ENCODE assay signal across 9 mouse cellular contexts in genomic region chr16:45844875-45845274, GRCm38 (mm10).
DNase-seq lines count a peak whose midpoint lies in the region; ATAC-seq lines count a peak whose summit lies in the region.
"Had no signal": no experiment of that assay in that cellular context is flagged by ENCODE, and none has a peak within 500 bp of the region (broad histone marks: within the 10 kb centered on the region; RNA-seq: fewer than 3 reads in every experiment).

No protein-coding gene starts in this region.

- intact Hi-C loops in heart, postnatal 10 days (cut with DNase I): loop anchor here (1.0 to 5.0 kb wide), 5 partner anchors 26 to 652 kb away; partner anchors contain the start of gene Nectin3

- H3K4me1 ChIP-seq in heart, embryonic 10.5 days: peaks cover 17% of the 10 kb centered on the region
- peaks cover 25% of the 10 kb centered on the region for H3K4me1 ChIP-seq in embryonic facial prominence, embryonic 13.5 days
- peaks cover 11% of the 10 kb centered on the region; the same call in 1 of the 2 replicates for H3K4me1 ChIP-seq in kidney, embryonic 14.5 days (ENCODE audit: control insufficient read depth, insufficient read depth, low read length)
- H3K4me1 ChIP-seq in midbrain, embryonic 14.5 days (ENCODE audit: control insufficient read depth, insufficient read depth, low read length): peaks cover 4% of the 10 kb centered on the region; the same call in 1 of the 2 replicates

- H3K36me3 ChIP-seq in heart, embryonic 10.5 days: no peaks in the 10 kb centered on the region
- H3K36me3 ChIP-seq in embryonic facial prominence, embryonic 13.5 days: no peaks in the 10 kb centered on the region
- no peaks in the 10 kb centered on the region for H3K36me3 ChIP-seq in kidney, embryonic 14.5 days (ENCODE audit: control insufficient read depth, insufficient read depth, low read length)
- no peaks in the 10 kb centered on the region for H3K36me3 ChIP-seq in midbrain, embryonic 14.5 days (ENCODE audit: control insufficient read depth, insufficient read depth, low read length)

- peak overlapping the region; percentile 93; the same call in 1 of the 2 replicates for H3K27ac ChIP-seq in heart, embryonic 10.5 days
- H3K27ac ChIP-seq in embryonic facial prominence, embryonic 13.5 days: peak overlapping the region; percentile 87
- peak overlapping the region; percentile 42; the same call in 1 of the 2 replicates for H3K27ac ChIP-seq in kidney, embryonic 14.5 days (ENCODE audit: low read depth, low read length)
- H3K27ac ChIP-seq in midbrain, embryonic 14.5 days (replicated peaks; ENCODE audit: low read depth, low read length): no peak overlapping the region

- ATAC-seq in embryonic facial prominence, embryonic 13.5 days (ENCODE audit: insufficient number of reproducible peaks, insufficient read depth, low FRiP score, low TSS enrichment, low read depth): no peak
- ATAC-seq in kidney, embryonic 14.5 days (ENCODE audit: low FRiP score, low TSS enrichment): no peak
- ATAC-seq in midbrain, embryonic 14.5 days (ENCODE audit: low FRiP score, low TSS enrichment): no peak

- peak overlapping the region; percentile 91 for H3K9ac ChIP-seq in embryonic facial prominence, embryonic 13.5 days
- peak overlapping the region; percentile 68 for H3K9ac ChIP-seq in kidney, embryonic 14.5 days (ENCODE audit: low read depth, low read length)
- H3K9ac ChIP-seq in midbrain, embryonic 14.5 days (replicated peaks; ENCODE audit: low read length): no peak overlapping the region; the same call in 1 of the 2 replicates

- peak overlapping the region; percentile 82 for H3K4me2 ChIP-seq in embryonic facial prominence, embryonic 13.5 days
- peak overlapping the region; percentile 57 for H3K4me2 ChIP-seq in kidney, embryonic 14.5 days (replicated peaks; ENCODE audit: low read depth, low read length)
- peak overlapping the region; percentile 98 for H3K4me2 ChIP-seq in midbrain, embryonic 14.5 days (ENCODE audit: low read length)

- no peaks in the 10 kb centered on the region for H3K27me3 ChIP-seq in heart, embryonic 10.5 days (ENCODE audit: insufficient read depth, poor library complexity, severe bottlenecking)
- H3K27me3 ChIP-seq in embryonic facial prominence, embryonic 13.5 days: no peaks in the 10 kb centered on the region
- H3K27me3 ChIP-seq in kidney, embryonic 14.5 days (ENCODE audit: control insufficient read depth, insufficient read depth, low read length): no peaks in the 10 kb centered on the region
- H3K27me3 ChIP-seq in midbrain, embryonic 14.5 days (ENCODE audit: control insufficient read depth, insufficient read depth, low read length): no peaks in the 10 kb centered on the region
- H3K27me3 ChIP-seq: CH12.LX had no signal

- 15% methylated on average over 10 of the region's 10 CpGs for WGBS in heart, embryonic 10.5 days
- WGBS in embryonic facial prominence, embryonic 13.5 days: 8% methylated on average over 10 of the region's 10 CpGs
- WGBS in kidney, embryonic 14.5 days: 14% methylated on average over 10 of the region's 10 CpGs
- WGBS in midbrain, embryonic 14.5 days: 13% methylated on average over 10 of the region's 10 CpGs

- DNase-seq in heart, embryonic 10.5 days (ENCODE audit: low spot score): no peak
- DNase-seq in heart, postnatal 10 days: no peak
- DNase-seq in midbrain, embryonic 14.5 days: peak; percentile 24
- no peak for DNase-seq in spleen, adult 12 weeks (ENCODE audit: low spot score)
- no peak for DNase-seq in spleen, postnatal 14 days (ENCODE audit: low spot score in 2 of 2)
- DNase-seq in cerebellum, adult 18-20 months: no peak

- H3K4me3 ChIP-seq in heart, embryonic 10.5 days: peak overlapping the region; percentile 74
- peak overlapping the region; percentile 76 for H3K4me3 ChIP-seq in embryonic facial prominence, embryonic 13.5 days
- peak overlapping the region; percentile 56 for H3K4me3 ChIP-seq in kidney, embryonic 14.5 days (ENCODE audit: low read length)
- peak overlapping the region; percentile 62 for H3K4me3 ChIP-seq in midbrain, embryonic 14.5 days (replicated peaks; ENCODE audit: low read depth, low read length)

- no peaks in the 10 kb centered on the region for H3K9me3 ChIP-seq in heart, embryonic 10.5 days
- H3K9me3 ChIP-seq in embryonic facial prominence, embryonic 13.5 days: no peaks in the 10 kb centered on the region
- H3K9me3 ChIP-seq in kidney, embryonic 14.5 days (ENCODE audit: control insufficient read depth, low read length): no peaks in the 10 kb centered on the region
- H3K9me3 ChIP-seq in midbrain, embryonic 14.5 days (ENCODE audit: control insufficient read depth, low read length): no peaks in the 10 kb centered on the region
